Mouse (Mus musculus) bone marrow, adult 2 months (tissue): ENCODE data around the gene Pik3r6.

ENCODE experiments used
- CTCF ChIP-seq: fragments of 200-500 bp; IDR thresholded peaks from 2 replicates; pipeline ENCODE4 v1.5.1; 2011; ENCODE audit warnings: low read length, control low read depth; ENCODE audit not compliant: control insufficient read depth, insufficient read depth
- POLR2A ChIP-seq: fragments of 200-500 bp; IDR thresholded peaks from 2 replicates; pipeline ENCODE4 v1.6.1; 2011; ENCODE audit warnings: low read depth, mild to moderate bottlenecking, control low read depth, low read length, borderline replicate concordance; ENCODE audit not compliant: control insufficient read depth

DNA sequence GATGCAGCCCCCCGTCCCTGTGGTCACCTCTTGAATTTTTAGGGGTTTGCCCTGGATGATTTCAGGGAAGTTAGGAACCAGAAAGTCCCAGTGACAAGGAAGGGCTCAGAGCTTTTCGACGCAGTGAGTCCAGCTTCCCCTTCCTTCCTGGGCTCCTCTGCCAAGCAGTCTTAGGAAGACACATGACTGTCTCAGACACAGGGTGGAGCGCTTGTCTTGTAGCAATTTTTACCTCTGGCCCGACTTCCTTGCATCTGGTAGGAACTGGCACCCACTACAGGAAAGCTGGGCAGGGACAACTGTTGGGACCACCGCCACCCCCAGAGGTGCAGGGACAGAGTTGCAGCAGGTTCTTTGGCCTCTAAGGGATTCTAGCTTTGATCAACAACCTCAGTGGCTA is 28.2 kb upstream of the Pik3r6 start:
- TF ChIP-seq CTCF = no peak
- TF ChIP-seq POLR2A = no peak
